Mouse (Mus musculus) retina, adult 2 months (tissue): ENCODE data around the gene Mrpl51.
"Not testable (repeated sequence)": the region's sequence is repeated elsewhere in the genome, so short reads cannot be mapped to it uniquely, and the experiment has no call there.

Experiments used
- DNase-seq: peaks from one replicate; pipeline ENCODE4 v3.0.0-alpha.2; 2012; ENCODE audit warnings: low read depth, low spot score

Mrpl51 gene

DNA sequence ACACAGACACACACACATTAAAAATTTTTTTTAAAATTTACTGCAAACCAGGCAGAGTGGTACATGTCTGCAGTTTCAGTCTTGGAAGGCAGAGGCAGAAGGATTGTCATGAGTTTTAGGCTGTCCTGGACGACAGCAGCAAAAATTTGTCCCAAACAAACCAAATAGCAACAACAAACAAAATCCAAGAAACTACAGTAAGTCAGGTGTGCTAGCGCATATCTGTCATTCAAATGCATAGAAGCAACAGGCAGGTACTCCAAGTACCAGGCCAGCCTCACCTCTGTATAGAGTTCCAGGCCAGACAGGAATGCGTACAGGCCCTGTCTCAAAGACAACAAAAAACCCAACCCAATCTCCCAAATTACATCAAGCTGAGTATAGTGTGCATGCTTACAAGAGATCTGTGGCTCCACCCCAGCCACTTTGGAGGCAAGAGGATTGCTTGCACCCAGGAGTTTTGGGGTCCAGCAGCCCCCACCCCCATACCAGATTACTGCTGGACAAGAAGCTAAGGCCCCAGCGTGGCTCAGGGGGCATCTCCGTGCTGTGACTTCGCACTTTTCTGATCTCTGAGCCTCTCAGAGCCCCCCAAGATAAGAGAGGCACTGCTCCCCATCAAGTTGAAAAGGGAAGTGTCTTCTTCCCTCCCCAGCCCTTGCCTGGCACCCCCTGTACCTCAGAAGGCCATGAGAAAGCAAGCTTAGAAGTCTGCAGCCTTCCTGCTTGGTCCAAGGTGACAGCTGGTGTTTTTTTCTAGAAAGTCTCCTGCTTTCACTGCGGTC lies 31.6 kb upstream of the Mrpl51 start:
- DNase-seq = no peak

GRCm38 (mm10) chr6:125160558-125160853 lies 31.1 kb upstream of the Mrpl51 start:
- no peak for DNase-seq

DNA sequence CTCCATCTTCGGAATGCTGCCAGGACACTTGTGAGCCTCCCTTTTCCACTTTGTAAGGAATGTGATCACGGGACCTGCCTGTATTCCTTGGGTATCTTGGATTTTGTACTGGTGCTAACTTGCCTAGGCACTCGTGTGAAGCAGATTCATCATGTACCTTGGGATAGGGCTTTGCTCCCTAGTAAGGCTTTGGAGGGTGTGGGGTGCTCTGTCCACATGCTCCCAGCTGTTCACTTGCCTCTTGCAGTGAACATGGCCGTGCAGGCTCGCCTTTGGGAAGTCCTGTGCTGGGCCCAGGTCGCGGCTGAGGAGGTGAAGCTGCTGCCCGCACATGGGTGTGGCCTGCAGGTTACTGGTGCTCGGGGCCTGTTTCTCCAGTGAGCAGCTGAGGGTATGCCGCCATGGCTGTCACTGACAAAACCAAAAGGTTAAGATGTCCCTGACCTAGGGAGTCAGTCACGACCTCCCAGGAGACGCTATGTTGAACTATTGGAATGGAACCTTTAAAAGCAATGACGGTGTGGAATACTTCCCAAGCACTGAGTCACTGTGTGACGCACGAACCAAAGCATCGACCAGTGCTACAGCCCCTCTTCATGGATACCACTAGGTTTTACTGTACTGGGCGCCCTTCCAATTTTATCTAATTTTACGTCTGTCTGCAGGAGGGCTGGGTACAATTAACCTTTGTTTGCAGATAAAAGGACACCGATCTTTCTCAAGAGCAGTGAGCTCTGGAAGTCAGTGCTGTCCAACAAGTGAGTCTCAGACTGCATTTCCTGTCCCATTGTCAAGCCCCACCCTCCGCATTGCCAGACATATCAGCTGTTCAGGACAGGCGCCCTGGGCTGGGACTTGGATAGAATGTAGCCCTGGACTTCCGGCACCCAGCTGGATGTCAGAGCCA lies 30.5 kb upstream of the Mrpl51 start:
- DNase-seq = no peak

DNA sequence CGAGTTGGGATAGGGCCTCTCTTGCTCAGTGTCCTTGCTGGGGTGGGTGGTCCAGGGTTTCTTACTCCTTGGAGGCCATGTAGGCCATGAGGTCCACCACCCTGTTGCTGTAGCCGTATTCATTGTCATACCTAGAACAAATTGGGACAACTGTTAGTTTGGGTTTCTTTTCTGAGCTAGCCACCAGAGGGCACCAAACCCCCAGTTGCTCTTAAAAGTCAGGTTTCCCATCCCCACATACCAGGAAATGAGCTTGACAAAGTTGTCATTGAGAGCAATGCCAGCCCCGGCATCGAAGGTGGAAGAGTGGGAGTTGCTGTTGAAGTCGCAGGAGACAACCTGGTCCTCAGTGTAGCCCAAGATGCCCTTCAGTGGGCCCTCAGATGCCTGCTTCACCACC lies 29.6 kb upstream of the Mrpl51 start:
- DNase-seq = not testable (repeated sequence)

- not testable (repeated sequence) for DNase-seq
Measured at GRCm38 (mm10) chr6:125162615-125163305, 28.8 kb upstream of the Mrpl51 start.

GRCm38 (mm10) chr6:125163801-125164657 lies 27.6 kb upstream of the Mrpl51 start:
- no peak for DNase-seq

GRCm38 (mm10) chr6:125164672-125165327 lies 26.8 kb upstream of the Mrpl51 start:
- DNase-seq = no peak

DNA sequence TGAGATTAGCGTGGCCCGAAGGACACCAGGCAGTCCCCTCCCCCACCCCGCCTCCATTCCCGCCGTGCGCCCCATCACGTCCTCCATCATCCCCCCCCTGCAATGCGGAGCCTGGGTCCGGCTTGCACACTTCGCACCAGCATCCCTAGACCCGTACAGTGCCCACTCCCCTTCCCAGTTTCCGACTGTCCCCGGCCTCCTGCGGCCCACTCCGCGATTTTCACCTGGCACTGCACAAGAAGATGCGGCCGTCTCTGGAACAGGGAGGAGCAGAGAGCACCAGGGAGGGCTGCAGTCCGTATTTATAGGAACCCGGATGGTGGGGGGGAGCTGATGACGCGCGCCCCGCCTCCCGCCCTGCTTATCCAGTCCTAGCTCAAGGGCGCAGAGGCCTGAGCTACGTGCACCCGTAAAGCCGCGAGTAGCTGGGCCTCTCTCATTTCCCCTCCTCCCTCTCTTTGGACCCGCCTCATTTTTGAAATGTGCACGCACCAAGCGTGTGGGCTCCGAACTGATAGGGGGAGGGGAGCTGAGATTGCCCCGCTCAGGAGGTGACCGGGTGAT lies 26.2 kb upstream of the Mrpl51 start:
- peak; percentile 96 for DNase-seq

- no peak for DNase-seq
Measured at GRCm38 (mm10) chr6:125166051-125166751, 25.4 kb upstream of the Mrpl51 start, which contains the start of gene Gapdh. TSS of gene Gapdh (minus strand) at chr6:125166467.

- no peak for DNase-seq
Measured at GRCm38 (mm10) chr6:125166861-125167650, 24.5 kb upstream of the Mrpl51 start.

GRCm38 (mm10) chr6:125168086-125168485 lies 23.5 kb upstream of the Mrpl51 start:
- DNase-seq = no peak

DNA sequence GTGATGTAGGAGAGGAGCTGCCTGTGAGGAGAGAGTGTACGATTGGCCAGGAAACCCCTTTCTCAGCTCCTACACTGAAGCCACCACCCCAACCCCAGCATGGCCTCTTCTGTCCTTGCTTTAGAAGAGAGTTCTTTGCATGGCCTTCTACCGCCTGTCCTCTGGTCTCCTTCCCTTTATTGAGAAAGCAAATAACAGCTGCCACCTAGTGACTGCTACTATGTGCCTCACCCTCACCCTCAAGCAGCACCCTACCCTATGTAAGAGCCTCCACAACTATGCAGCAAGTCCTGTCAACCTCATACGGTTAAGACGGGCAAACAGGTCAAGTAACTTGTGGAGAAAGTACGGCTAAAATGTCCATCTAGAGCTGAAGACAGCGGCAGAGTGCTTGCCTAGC lies 21.4 kb upstream of the Mrpl51 start:
- no peak for DNase-seq

- no peak for DNase-seq
Measured at GRCm38 (mm10) chr6:125172474-125172873, 19.1 kb upstream of the Mrpl51 start.

DNA sequence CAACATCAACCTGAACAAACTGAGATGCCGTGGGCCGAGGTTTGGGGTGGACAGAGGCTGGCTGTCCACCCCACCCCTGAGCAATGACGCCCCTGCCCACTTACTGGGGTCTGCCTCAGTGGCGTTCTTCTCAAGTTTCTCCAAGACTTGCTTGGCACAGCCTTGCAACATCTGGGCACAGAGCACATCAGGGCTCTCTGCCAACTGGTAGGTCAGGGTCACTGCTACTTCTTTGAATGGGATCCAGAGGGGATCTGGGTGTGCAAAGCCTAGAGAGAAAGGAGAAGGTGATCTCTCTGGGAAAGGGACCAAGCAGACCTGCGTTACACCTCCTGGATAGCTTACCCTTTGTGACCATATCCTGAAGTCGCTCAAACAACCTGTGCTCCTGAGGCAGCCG lies 18.3 kb upstream of the Mrpl51 start:
- no peak for DNase-seq

- DNase-seq = no peak
Measured at GRCm38 (mm10) chr6:125175469-125175868, 16.1 kb upstream of the Mrpl51 start.

GRCm38 (mm10) chr6:125179601-125180000 lies 12.0 kb upstream of the Mrpl51 start:
- DNase-seq = no peak

DNA sequence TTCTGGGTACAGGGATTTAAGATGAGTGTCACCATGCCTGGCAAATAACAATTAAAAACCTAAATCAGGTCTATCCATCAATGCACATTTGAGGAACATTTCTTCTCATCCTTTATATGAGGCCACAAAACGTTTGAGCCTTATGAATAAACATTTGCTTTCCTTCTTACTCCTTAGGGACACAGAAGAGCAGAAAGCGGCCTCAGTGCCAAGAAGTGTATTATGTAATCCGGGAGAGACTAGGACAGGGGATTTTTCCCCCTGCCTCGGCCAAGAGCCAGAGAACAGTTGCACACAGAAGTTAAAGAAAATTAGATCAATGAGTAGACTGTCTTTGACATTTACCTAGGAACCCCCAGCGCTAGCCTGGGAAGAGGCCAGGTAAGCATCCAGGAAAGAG lies 9.5 kb upstream of the Mrpl51 start:
- no peak for DNase-seq

GRCm38 (mm10) chr6:125186203-125186602 lies 5.4 kb upstream of the Mrpl51 start:
- DNase-seq = no peak

DNA sequence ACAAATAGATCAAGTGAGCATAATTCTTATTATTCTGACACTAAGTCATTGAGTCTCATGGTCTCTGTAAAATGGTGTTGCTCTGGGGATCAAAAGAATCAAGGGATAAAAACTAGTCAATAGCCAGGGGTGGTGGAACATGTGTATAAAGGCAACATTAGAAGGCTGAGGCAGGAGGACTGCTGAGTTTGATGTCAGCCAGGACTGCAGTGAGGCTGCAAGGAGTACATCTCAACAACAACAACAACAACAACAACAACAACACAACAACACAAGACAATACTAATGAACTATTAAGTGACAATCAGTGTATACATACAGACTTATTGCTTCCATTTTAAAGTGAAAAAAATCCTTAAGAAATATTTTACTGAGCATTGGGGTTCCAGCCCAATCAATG lies 785 bp upstream of the Mrpl51 start:
- no peak for DNase-seq
